Mouse (Mus musculus) ovary, postnatal 36 days (tissue): ENCODE results near the gene Neurod4.

Experiments
- DNase-seq: peaks from one replicate; pipeline ENCODE4 v3.0.0; 2022; ENCODE audit warnings: low spot score, mixed read lengths

The Neurod4 gene

GRCm38 (mm10) chr10:130234576-130234975 is 45.5 kb downstream of the Neurod4 start:
- no peak for DNase-seq

GRCm38 (mm10) chr10:130232117-130232516 is 47.9 kb downstream of the Neurod4 start:
- no peak for DNase-seq

- DNase-seq, result no peak
Observed at GRCm38 (mm10) chr10:130229584-130229983, 50.5 kb downstream of the Neurod4 start.

GRCm38 (mm10) chr10:130228246-130228645 is 51.8 kb downstream of the Neurod4 start:
- DNase-seq, result peak; percentile 14

GRCm38 (mm10) chr10:130225034-130225433 is 55.0 kb downstream of the Neurod4 start:
- DNase-seq, result no peak
